Mouse (Mus musculus): ENCODE measurements around the gene Ephb4. TPM values are rescaled to one million over a fixed set of nuclear protein-coding genes. Genes with fewer than 3 reads are reported as not detected.

Ephb4 gene
- polyA plus RNA-seq, 1 experiment = not detected

DNA sequence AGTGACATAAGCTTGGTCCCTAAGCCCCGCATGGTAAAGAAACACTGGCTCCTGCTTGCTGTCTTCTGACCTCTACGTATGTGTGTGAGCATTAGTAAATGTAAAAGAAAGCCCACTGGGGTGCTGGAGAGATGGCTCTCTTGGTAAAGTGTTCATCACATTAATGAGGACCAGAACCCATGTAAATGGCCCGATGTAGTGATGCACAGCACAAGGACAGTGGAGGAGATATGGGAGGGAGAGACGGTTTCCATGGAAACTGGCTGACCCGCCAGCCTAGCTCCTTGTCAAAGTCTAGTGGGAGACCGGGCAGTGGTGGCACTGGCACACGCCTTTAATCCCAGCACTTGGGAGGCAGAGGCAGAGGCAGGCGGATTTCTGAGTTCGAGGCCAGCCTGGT is 26.8 kb downstream of the Ephb4 start:
- Histone ChIP-seq H3K9me3 (no peaks in the 10 kb centered on the region), H3K27me3 (replicated peaks) (peaks cover 43% of the 10 kb centered on the region), H3K36me3 (replicated peaks; ENCODE audit: low read length) (no peaks in the 10 kb centered on the region), H3K4me1 (peaks cover 4% of the 10 kb centered on the region), H3K4me3 (replicated peaks) (no peak overlapping the region)
- no peak for TF ChIP-seq FLI1 (IDR thresholded peaks at IDR 0.05; ENCODE audit: low read length)

- no peaks in the 10 kb centered on the region for H3K36me3 ChIP-seq (replicated peaks; ENCODE audit: low read length)
- H3K9me3 ChIP-seq = no peaks in the 10 kb centered on the region
- H3K4me1 ChIP-seq = peaks cover 4% of the 10 kb centered on the region
- no peak for TF ChIP-seq GATA1 (IDR thresholded peaks at IDR 0.05; ENCODE audit: borderline replicate concordance, low read length)
- no peak for TF ChIP-seq FLI1 (IDR thresholded peaks at IDR 0.05; ENCODE audit: low read length)
- H3K27me3 ChIP-seq (replicated peaks) = peaks cover 43% of the 10 kb centered on the region
- no peak overlapping the region for H3K4me3 ChIP-seq (replicated peaks)
Measured at GRCm38 (mm10) chr5:137377176-137377575, 27.3 kb downstream of the Ephb4 start.

DNA sequence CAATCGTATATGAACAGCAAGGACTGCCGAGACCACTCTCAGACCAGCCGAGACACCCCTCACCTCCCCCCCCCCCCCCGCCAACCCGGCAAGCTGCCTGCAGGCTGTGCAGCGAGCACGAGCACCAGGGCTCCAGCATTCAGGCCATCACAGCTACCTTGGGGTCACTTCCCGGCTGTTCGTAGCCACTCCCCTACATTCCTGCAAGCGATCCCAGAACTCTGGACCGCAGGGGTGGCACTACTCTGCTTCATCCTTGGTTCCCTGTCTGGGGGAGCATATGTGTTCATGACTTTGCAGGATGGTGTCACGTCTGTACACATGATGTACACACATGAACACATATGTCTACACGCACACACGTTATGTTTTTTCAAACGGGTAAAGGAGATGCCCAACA is 27.7 kb downstream of the Ephb4 start:
- Histone ChIP-seq H3K9me3 (no peaks in the 10 kb centered on the region), H3K36me3 (replicated peaks; ENCODE audit: low read length) (no peaks in the 10 kb centered on the region), H3K4me1 (peaks cover 4% of the 10 kb centered on the region), H3K27me3 (replicated peaks) (peaks cover 44% of the 10 kb centered on the region), H3K4me3 (replicated peaks) (no peak overlapping the region)
- no peak for TF ChIP-seq GATA1 (IDR thresholded peaks at IDR 0.05; ENCODE audit: borderline replicate concordance, low read length)
- no peak for TF ChIP-seq FLI1 (IDR thresholded peaks at IDR 0.05; ENCODE audit: low read length)

DNA sequence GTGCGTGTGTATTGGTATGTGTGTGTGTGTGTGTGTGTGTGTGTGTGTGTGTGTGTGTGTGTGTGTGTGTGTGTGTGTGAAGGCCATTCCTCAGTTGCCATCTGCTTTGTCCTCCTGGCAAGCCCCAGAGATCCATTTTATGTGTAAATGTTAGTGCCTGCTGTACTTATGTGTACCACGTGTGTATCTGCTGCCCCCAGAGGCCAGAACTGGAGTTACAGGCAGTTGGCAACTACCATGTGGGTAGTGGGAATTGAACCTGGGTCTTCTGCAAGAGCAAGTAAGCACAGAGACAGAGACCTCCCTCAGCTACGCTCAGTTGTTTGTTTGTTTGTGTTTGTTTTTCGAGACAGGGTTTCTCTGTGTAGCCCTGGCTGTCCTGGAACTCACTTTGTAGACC is 31.2 kb downstream of the Ephb4 start:
- no peak overlapping the region for H3K4me3 ChIP-seq (replicated peaks)
- H3K4me1 ChIP-seq = peaks cover 4% of the 10 kb centered on the region
- H3K9me3 ChIP-seq = no peaks in the 10 kb centered on the region
- no peaks in the 10 kb centered on the region for H3K36me3 ChIP-seq (replicated peaks; ENCODE audit: low read length)
- TF ChIP-seq GATA1 (IDR thresholded peaks at IDR 0.05; ENCODE audit: borderline replicate concordance, low read length) (no peak), FLI1 (IDR thresholded peaks at IDR 0.05; ENCODE audit: low read length) (no peak)
- H3K27me3 ChIP-seq (replicated peaks) = peaks cover 38% of the 10 kb centered on the region

- Histone ChIP-seq H3K4me1 (no peaks in the 10 kb centered on the region), H3K27me3 (replicated peaks) (peaks cover 38% of the 10 kb centered on the region), H3K36me3 (replicated peaks; ENCODE audit: low read length) (no peaks in the 10 kb centered on the region)
Measured at GRCm38 (mm10) chr5:137383441-137383840, 33.5 kb downstream of the Ephb4 start.

GRCm38 (mm10) chr5:137386712-137387111 is 36.8 kb downstream of the Ephb4 start:
- H3K27me3 ChIP-seq (replicated peaks) = peaks cover 52% of the 10 kb centered on the region
- H3K9me3 ChIP-seq = no peaks in the 10 kb centered on the region
- no peak for TF ChIP-seq GATA1 (IDR thresholded peaks at IDR 0.05; ENCODE audit: borderline replicate concordance, low read length)
- TF ChIP-seq FLI1 (IDR thresholded peaks at IDR 0.05; ENCODE audit: low read length) = no peak
- H3K4me3 ChIP-seq (replicated peaks) = no peak overlapping the region
- H3K4me1 ChIP-seq = peaks cover 2% of the 10 kb centered on the region; the same call in 1 of the 2 replicates
- no peaks in the 10 kb centered on the region for H3K36me3 ChIP-seq (replicated peaks; ENCODE audit: low read length)

More at GRCm38 (mm10) chr5:137383441-137383840, 33.5 kb downstream of the Ephb4 start:
- Histone ChIP-seq H3K4me3 (replicated peaks) (no peak overlapping the region), H3K9me3 (no peaks in the 10 kb centered on the region)
- TF ChIP-seq GATA1 (IDR thresholded peaks at IDR 0.05; ENCODE audit: borderline replicate concordance, low read length) (no peak), FLI1 (IDR thresholded peaks at IDR 0.05; ENCODE audit: low read length) (no peak)

GRCm38 (mm10) chr5:137391641-137392040 is 41.7 kb downstream of the Ephb4 start:
- no peak overlapping the region for H3K4me3 ChIP-seq (replicated peaks)
- H3K27me3 ChIP-seq (replicated peaks) = peaks cover 59% of the 10 kb centered on the region
- H3K36me3 ChIP-seq (replicated peaks; ENCODE audit: low read length) = no peaks in the 10 kb centered on the region
- TF ChIP-seq GATA1 (IDR thresholded peaks at IDR 0.05; ENCODE audit: borderline replicate concordance, low read length) (no peak), FLI1 (IDR thresholded peaks at IDR 0.05; ENCODE audit: low read length) (no peak)
- H3K4me1 ChIP-seq = peaks cover 2% of the 10 kb centered on the region; the same call in 1 of the 2 replicates
- H3K9me3 ChIP-seq = no peaks in the 10 kb centered on the region

- H3K4me3 ChIP-seq (replicated peaks) = no peak overlapping the region
- TF ChIP-seq FLI1 (IDR thresholded peaks at IDR 0.05; ENCODE audit: low read length) (no peak), GATA1 (IDR thresholded peaks at IDR 0.05; ENCODE audit: borderline replicate concordance, low read length) (no peak)
- H3K9me3 ChIP-seq = no peaks in the 10 kb centered on the region
- peaks cover 59% of the 10 kb centered on the region for H3K27me3 ChIP-seq (replicated peaks)
- peaks cover 2% of the 10 kb centered on the region; the same call in 1 of the 2 replicates for H3K4me1 ChIP-seq
- no peaks in the 10 kb centered on the region for H3K36me3 ChIP-seq (replicated peaks; ENCODE audit: low read length)
Measured at GRCm38 (mm10) chr5:137394456-137394855, 44.5 kb downstream of the Ephb4 start.

GRCm38 (mm10) chr5:137404081-137404480 is 54.2 kb downstream of the Ephb4 start:
- peaks cover 3% of the 10 kb centered on the region; the same call in 1 of the 2 replicates for H3K4me1 ChIP-seq
- H3K9me3 ChIP-seq = no peaks in the 10 kb centered on the region
- H3K36me3 ChIP-seq (replicated peaks; ENCODE audit: low read length) = no peaks in the 10 kb centered on the region
- TF ChIP-seq FLI1 (IDR thresholded peaks at IDR 0.05; ENCODE audit: low read length) (no peak), GATA1 (IDR thresholded peaks at IDR 0.05; ENCODE audit: borderline replicate concordance, low read length) (no peak)
- H3K27me3 ChIP-seq (replicated peaks) = peaks cover 45% of the 10 kb centered on the region
- no peak overlapping the region for H3K4me3 ChIP-seq (replicated peaks)

DNA sequence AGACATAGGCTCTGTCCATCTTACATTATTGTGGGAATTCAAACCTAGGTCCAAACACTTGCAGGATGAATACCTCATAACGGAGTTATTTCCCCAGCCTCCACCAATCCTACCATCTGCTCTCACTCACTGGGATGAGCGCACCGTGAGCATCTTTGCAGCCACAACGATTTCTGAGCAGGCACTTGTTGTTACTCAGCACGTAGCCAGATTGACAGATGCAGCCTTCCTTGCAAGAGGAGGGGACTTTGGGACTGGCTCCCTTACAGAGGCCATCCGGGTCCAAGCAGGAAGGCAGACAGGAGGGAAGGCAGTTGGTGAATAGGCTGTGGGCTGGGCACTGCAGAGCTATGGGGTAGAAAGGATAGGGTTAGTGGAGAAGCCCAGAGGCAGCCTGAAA is 59.5 kb downstream of the Ephb4 start:
- peaks cover 3% of the 10 kb centered on the region; the same call in 1 of the 2 replicates for H3K4me1 ChIP-seq
- H3K4me3 ChIP-seq (replicated peaks) = no peak overlapping the region
- H3K9me3 ChIP-seq = no peaks in the 10 kb centered on the region
- no peak for TF ChIP-seq FLI1 (IDR thresholded peaks at IDR 0.05; ENCODE audit: low read length)
- TF ChIP-seq GATA1 (IDR thresholded peaks at IDR 0.05; ENCODE audit: borderline replicate concordance, low read length) = no peak
- peaks cover 64% of the 10 kb centered on the region for H3K27me3 ChIP-seq (replicated peaks)
- no peaks in the 10 kb centered on the region for H3K36me3 ChIP-seq (replicated peaks; ENCODE audit: low read length)

DNA sequence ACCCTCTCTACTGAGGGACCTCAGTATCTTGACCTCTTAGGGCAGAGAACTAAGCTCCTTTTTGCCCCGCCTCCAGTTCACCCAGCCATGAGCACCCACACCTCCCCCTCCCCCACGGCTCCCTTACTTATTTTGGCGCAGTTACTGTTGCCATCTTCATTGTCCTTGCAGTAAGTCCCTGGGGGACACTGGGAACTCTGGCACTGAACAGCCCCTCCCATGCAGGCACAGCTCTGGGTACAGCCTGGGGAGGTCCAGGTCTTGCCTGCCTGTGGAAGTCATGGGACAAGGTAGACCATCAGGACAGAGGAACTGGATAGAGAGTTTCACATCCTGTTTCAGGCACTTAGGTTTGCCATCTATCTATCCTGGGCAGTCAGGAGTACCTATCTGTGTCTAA is 60.2 kb downstream of the Ephb4 start:
- Histone ChIP-seq H3K4me1 (peaks cover 3% of the 10 kb centered on the region; the same call in 1 of the 2 replicates), H3K27me3 (replicated peaks) (peaks cover 67% of the 10 kb centered on the region)

More for the DNA sequence above, 60.2 kb downstream of the Ephb4 start:
- TF ChIP-seq FLI1 (IDR thresholded peaks at IDR 0.05; ENCODE audit: low read length) = no peak
- TF ChIP-seq GATA1 (IDR thresholded peaks at IDR 0.05; ENCODE audit: borderline replicate concordance, low read length) = no peak
- no peak overlapping the region for H3K4me3 ChIP-seq (replicated peaks)
- no peaks in the 10 kb centered on the region for H3K9me3 ChIP-seq
- no peaks in the 10 kb centered on the region for H3K36me3 ChIP-seq (replicated peaks; ENCODE audit: low read length)
